Mouse (Mus musculus) embryo, embryonic 9.5 days (tissue): ENCODE measurements around the gene Gm14137.

Source experiments
- DNase-seq: peaks from one replicate; pipeline ENCODE4 v3.0.0-alpha.2; 2017; ENCODE audit errors: extremely low spot score

Gm14137 gene

GRCm38 (mm10) chr2:119172862-119173576 lies 1.3 kb upstream of the Gm14137 start:
- peak; percentile 49 for DNase-seq

- no peak for DNase-seq
These were observed 557 bp downstream of the Gm14137 start for GRCm38 (mm10) chr2:119174866-119175265.

GRCm38 (mm10) chr2:119175614-119176013 lies 1.3 kb downstream of the Gm14137 start:
- DNase-seq: no peak

- no peak for DNase-seq
These were observed 2.5 kb downstream of the Gm14137 start for GRCm38 (mm10) chr2:119176761-119177160.

DNA sequence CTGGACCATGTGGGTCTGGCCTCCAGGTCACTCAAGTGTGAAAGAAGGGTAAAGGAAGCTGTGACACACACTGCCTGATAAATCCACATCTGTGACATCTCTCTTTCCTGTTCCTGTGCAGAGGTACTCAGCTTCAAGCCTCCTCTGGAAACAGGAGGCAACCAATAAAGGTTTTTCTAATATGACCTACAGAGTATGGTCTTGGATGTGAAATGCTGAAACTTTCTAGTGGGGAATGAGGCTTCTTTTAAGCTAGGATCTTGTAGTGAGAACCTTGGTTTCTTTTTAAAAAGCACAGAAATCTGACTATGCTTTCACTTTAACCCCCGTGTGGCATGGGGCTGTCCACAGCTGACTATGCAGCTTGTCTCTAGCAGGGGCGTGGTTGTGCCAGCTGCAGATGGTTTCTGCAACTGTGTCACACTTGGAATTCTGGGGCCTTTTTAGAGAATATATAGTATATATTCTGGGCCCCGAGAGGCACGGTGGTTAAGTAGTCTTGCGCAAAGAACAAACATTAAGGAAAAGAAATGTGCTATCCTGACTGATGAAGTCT lies 3.2 kb downstream of the Gm14137 start:
- no peak for DNase-seq

DNA sequence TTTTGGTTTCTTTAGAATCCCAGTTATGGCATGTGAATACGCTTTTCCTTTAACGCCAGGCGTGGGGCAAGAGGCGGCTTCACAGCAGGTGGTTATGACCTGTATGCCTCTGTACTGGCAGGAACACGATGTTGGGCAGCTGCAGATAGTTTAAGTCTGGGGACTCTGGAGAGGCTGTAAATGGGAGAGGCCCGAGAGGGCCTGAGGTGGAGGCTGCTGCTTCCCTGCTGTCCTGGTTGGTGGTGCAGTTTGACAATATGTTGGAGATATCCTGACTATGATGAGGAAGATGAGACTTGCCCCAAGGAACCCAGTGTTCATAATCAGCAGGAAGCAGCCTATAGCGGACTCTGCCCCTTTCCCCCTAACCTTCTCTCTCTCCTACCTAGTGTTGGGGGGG lies 8.6 kb downstream of the Gm14137 start:
- no peak for DNase-seq

- DNase-seq: peak; percentile 85
These were observed 14.9 kb downstream of the Gm14137 start for GRCm38 (mm10) chr2:119189029-119189710.

DNA sequence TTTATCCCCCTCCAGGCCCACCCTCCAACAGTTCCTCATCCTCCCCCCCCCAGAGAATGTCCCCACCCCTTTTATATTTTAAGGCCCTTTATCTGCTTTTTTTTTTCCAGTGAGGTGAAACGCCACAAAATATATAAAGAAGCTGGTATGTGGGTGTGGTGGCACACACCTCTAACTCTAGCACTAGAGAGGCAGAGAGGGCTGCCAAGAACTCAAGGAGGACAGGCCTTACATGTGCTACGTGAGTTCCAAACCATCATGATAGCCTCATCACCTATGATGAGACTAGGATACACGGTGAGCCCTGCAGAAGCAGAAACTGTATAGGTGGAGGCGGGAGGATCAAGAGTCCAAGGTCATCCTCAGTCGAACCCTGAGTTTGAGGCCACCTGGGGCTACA lies 16.7 kb downstream of the Gm14137 start:
- DNase-seq: no peak

DNA sequence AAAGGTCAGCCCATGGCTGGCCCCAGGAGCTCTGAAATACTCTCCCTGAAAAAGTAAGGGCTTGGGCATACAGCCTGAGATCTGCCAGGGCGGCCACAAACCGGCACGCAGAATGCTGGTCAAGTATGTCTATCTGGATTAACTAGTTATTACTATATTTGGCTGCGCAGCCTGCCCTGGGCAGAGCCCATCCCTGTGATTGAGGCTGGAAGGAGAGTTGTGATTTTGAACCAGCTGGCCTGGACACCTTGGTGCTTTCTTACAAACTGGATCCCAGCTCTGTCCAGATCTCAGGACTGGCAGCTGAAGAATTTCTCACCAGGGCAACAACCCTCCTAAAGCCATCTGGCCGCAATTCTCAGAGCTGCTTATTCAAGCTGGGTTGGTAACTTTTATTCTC lies 19.8 kb downstream of the Gm14137 start:
- no peak for DNase-seq

- no peak for DNase-seq
These were observed 22.2 kb downstream of the Gm14137 start for GRCm38 (mm10) chr2:119196316-119197108.

DNA sequence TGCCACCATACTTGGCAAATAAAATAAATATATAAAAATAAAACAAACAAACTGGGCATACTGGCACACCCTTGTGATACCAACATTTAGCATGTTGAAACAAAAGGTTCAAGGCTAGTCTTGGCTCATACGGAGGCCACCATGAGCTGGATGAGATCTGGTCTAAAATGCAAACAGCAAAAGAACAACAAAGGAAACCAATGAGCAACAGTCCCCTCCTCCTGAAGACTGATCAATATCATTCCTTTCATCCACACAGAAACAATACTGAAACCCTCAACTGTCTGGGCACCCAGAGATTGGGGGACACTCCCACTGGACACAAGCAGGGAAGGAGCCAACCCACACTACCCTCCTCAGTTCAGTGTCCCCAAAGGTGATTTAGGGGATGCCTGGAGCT lies 23.2 kb downstream of the Gm14137 start:
- no peak for DNase-seq

GRCm38 (mm10) chr2:119198049-119198448 lies 23.7 kb downstream of the Gm14137 start:
- DNase-seq: no peak

DNA sequence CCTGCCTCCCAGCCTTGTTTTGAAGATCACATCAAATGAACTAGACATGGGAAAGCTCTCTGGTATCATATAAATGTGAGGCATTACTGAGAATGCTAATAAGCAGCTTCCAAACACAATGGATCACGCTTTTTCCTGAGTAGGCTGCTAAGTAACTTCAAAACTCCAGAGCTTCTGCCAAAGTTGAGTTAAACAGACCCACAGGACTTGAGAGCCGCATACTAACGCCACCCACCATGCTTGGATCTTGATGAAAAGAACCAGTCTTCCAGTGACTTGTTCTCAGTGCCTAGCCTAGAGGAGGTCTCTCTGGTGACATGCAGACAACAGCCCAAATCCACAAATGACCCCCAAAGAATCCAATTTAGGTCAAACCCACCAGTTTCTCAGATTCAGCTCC lies 24.6 kb downstream of the Gm14137 start:
- DNase-seq: no peak

DNA sequence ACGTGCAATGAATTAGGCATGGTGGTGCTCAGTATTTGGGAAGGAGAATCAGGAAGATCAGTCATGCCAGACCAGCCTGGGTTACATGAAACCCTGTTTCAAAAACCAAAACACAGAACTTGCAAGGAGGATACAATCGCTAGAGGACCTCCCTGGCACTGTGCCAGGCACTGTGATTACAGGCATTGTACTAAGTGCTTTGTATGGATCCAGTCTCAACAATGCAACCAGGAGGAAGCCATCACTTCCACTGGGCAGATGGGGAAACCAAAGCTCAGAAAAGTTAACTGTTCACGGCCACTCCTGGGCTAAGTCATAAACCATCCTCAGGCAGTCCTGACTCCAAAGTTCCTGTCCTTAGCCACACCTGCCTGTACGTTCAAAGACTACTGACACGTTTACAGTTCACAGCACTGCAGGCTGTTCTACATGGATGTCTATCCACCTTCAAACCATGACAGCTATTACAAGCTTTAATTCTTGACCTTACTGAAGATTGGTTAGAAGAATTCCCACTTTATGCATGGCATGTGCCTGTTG lies 28.7 kb downstream of the Gm14137 start:
- no peak for DNase-seq

DNA sequence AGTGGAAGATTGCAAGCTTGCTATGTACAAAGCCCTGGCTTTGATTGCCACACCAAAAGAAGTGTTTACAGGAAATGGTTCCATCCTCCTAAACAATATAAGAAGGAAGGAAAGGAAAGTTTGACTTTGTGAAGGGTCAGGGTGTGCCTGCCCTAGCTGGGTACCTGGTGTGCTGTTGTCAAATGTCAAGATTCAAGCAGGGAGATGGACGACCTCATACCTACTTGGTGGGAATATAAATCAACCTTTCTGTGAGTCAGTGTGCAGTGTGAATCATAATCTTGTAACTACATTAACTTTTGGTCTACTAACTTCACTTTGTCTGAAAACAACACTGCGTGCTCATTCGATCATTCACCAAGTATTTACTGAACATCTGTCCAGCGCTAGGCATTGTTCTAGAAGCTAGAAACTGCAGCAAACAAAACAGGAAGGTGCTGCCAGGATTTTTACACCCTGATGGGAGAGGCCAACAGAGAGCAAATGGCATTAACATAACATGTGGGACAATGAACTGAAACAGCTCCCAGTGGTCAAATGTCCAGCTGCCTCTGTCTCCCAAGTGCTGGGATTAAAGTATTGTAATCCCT lies 29.7 kb downstream of the Gm14137 start:
- no peak for DNase-seq

DNA sequence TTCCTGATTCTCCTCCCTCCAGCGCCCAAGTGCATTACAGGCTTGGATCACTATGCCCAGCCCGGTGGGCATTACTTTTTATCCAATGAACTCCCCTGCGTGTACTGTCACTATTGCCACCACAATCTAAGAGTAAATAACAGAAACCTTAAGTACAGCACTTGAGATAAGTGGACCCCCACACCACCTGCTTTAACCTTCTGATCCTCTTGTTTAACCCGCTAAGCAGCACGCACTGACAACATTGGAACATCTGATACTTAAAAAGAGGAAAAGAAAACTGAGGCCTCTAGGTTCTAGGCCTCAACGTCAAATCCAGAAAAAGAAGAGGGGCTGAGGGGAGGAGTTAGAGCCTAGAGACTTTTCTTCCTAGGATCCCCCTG lies 33.6 kb downstream of the Gm14137 start:
- no peak for DNase-seq

DNA sequence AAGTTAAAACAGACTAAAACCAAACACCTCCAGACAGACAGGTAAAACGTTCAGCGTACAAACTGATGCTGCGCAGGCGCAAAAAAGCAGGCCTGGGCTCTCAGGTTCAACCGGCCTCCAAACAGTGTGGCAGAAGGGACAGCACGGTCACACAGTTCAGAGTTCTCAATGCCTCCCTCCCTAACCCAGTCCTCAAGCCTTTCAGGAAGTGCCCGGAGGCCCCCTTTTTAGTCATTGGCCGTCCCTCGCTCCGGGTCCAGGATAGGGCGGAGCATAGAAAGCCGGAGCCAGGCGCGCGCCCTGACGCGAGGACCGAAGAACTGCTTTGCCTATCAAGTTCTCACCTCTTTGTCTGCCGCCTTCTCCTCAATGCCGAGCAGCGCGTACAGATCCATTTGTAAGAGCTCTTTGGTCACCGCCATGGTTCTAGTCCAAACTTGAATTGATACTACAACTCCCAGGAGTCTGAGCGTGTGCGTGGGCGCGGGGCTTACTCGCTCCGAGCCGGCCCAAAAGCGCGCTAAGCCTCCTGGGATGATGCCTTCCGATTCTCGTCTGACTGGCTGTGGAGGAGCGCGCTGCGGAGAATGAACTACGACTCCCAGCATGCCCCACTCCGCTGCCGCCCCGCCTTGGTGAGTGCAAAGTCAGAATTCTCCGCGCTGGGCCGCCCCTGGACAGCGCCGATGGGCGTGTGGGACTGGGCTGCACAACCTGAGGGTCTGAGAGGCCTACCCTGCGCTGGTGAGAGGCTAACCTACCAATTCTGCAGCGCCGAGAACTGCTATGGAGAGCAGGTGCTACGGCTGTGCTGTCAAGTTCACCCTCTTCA lies 34.3 kb downstream of the Gm14137 start, which contains the start of the genes Zfyve19 and Dnajc17:
Gene Zfyve19 (plus strand): TSS at position 274 of the 832 bp plus-strand sequence.
Gene Dnajc17 (minus strand): TSS at position 452 of the 832 bp plus-strand sequence.
- peak; percentile 95 for DNase-seq

GRCm38 (mm10) chr2:119209176-119209507 lies 34.8 kb downstream of the Gm14137 start:
- no peak for DNase-seq
